In genomic region chr7:97331726-97332666, GRCm38 (mm10) we compare ENCODE assay signal across 8 mouse cellular contexts. TPM values are rescaled to one million over a fixed set of nuclear protein-coding genes. Genes with fewer than 3 reads are reported as not detected.
DNase-seq lines count a peak whose midpoint lies in the region; ATAC-seq and TF ChIP-seq lines count a peak whose summit lies in the region.

Usp35 (minus strand) TSS chr7:97332020.
Kctd21 (plus strand) TSS chr7:97332327.

- peak within 1 kb of the TSS; percentile 57 for H3K9ac ChIP-seq in ES-Bruce4 (ENCODE audit: low read depth, poor library complexity, severe bottlenecking)
- peak within 1 kb of the TSS; percentile 79 for H3K9ac ChIP-seq in forebrain, embryonic 13.5 days
- H3K9ac ChIP-seq in liver, postnatal 0 days (replicated peaks): peak within 1 kb of the TSS; percentile 70
- H3K9ac ChIP-seq in neural tube, embryonic 14.5 days (replicated peaks; ENCODE audit: low read depth, low read length): peak within 1 kb of the TSS; percentile 71

- peak; percentile 95 to 96 for DNase-seq in heart, postnatal 10 days
- peak; percentile 59 for DNase-seq in large intestine, adult 2 months (ENCODE audit: low read depth, low spot score)
- DNase-seq in liver, postnatal 0 days: peak; percentile 94
- DNase-seq in testis, postnatal 10 days (ENCODE audit: low spot score): peak; percentile 96

- peaks cover 5% of the 10 kb centered on the region for H3K4me1 ChIP-seq in ES-Bruce4 (ENCODE audit: control insufficient read depth, insufficient read depth, low read length)
- peaks cover 26% of the 10 kb centered on the region for H3K4me1 ChIP-seq in forebrain, embryonic 13.5 days
- peaks cover 15% of the 10 kb centered on the region for H3K4me1 ChIP-seq in liver, postnatal 0 days (ENCODE audit: insufficient read depth)
- H3K4me1 ChIP-seq in neural tube, embryonic 14.5 days (ENCODE audit: control insufficient read depth, insufficient read depth, low read length): peaks cover 13% of the 10 kb centered on the region; the same call in 1 of the 2 replicates

- no peaks in the 10 kb centered on the region for H3K27me3 ChIP-seq in ES-Bruce4 (ENCODE audit: control insufficient read depth, insufficient read depth, low read length, poor library complexity, severe bottlenecking)
- peaks cover 6% of the 10 kb centered on the region; the same call in 1 of the 2 replicates for H3K27me3 ChIP-seq in forebrain, embryonic 13.5 days
- peaks cover 6% of the 10 kb centered on the region; the same call in 1 of the 2 replicates for H3K27me3 ChIP-seq in liver, postnatal 0 days (ENCODE audit: insufficient read depth, low read length)
- H3K27me3 ChIP-seq in neural tube, embryonic 14.5 days (ENCODE audit: control insufficient read depth, insufficient read depth, low read length): no peaks in the 10 kb centered on the region

- peak; percentile 85 for ATAC-seq in cerebellum, adult (ENCODE audit: insufficient number of reproducible peaks, low FRiP score, low TSS enrichment)
- ATAC-seq in forebrain, embryonic 13.5 days: peak; percentile 99
- peak; percentile 100 for ATAC-seq in liver, postnatal 0 days
- peak; percentile 99 for ATAC-seq in neural tube, embryonic 14.5 days (ENCODE audit: low read depth)

- H3K4me3 ChIP-seq in ES-Bruce4 (ENCODE audit: low read depth, low read length): peak within 1 kb of the TSS; percentile 99
- H3K4me3 ChIP-seq in forebrain, embryonic 13.5 days: peak within 1 kb of the TSS; percentile 80
- peak within 1 kb of the TSS; percentile 80 for H3K4me3 ChIP-seq in liver, postnatal 0 days (ENCODE audit: low read depth, low read length)
- peak within 1 kb of the TSS; percentile 76 for H3K4me3 ChIP-seq in neural tube, embryonic 14.5 days (ENCODE audit: low read depth, low read length)

- H3K4me2 ChIP-seq in forebrain, embryonic 13.5 days: peak within 1 kb of the TSS; percentile 78
- peak within 1 kb of the TSS; percentile 82 for H3K4me2 ChIP-seq in liver, postnatal 0 days (ENCODE audit: low read depth, low read length)
- H3K4me2 ChIP-seq in neural tube, embryonic 14.5 days (ENCODE audit: low read depth, low read length): peak within 1 kb of the TSS; percentile 58

- no peak within 1 kb of the TSS for H3K27ac ChIP-seq in ES-Bruce4 (ENCODE audit: insufficient read depth, low read length)
- H3K27ac ChIP-seq in forebrain, embryonic 13.5 days: peak within 1 kb of the TSS; percentile 48; the same call in 1 of the 2 replicates
- no peak within 1 kb of the TSS for H3K27ac ChIP-seq in liver, postnatal 0 days (ENCODE audit: low read depth)
- no peak within 1 kb of the TSS for H3K27ac ChIP-seq in neural tube, embryonic 14.5 days (ENCODE audit: low read depth, low read length)

- intact Hi-C loops in heart, postnatal 10 days (cut with DNase I): loop anchor here (2.0 kb wide), 1 partner anchor 39 kb away; the partner anchor contains the start of gene Alg8

- no peaks in the 10 kb centered on the region for H3K36me3 ChIP-seq in ES-Bruce4 (ENCODE audit: control insufficient read depth, insufficient read depth, low read length, poor library complexity, severe bottlenecking)
- no peaks in the 10 kb centered on the region for H3K36me3 ChIP-seq in forebrain, embryonic 13.5 days (ENCODE audit: poor library complexity, severe bottlenecking)
- no peaks in the 10 kb centered on the region for H3K36me3 ChIP-seq in liver, postnatal 0 days (replicated peaks; ENCODE audit: insufficient read depth, low read length)
- H3K36me3 ChIP-seq in neural tube, embryonic 14.5 days (ENCODE audit: control insufficient read depth, insufficient read depth, low read length): no peaks in the 10 kb centered on the region

- TF ChIP-seq CTCF in ES-Bruce4 (IDR thresholded peaks at IDR 0.05; ENCODE audit: low read depth, low read length): no peak
- TF ChIP-seq CTCF in liver, postnatal 0 days (IDR thresholded peaks at IDR 0.05; ENCODE audit: low read depth): peak; percentile 49

- peak; percentile 21 for TF ChIP-seq POLR2A in ES-Bruce4 (IDR thresholded peaks at IDR 0.05; ENCODE audit: insufficient read depth, low read length)

- TF ChIP-seq EP300 in ES-Bruce4 (IDR thresholded peaks at IDR 0.05; ENCODE audit: insufficient read depth, low read depth, low read length): no peak
- no peak for TF ChIP-seq EP300 in liver, postnatal 0 days (IDR thresholded peaks at IDR 0.05; ENCODE audit: low read depth)

- WGBS in forebrain, embryonic 13.5 days: 1% methylated on average over 66 of the region's 68 CpGs
- WGBS in large intestine, adult 2 months: 1% methylated on average over 68 of the region's 68 CpGs
- 2% methylated on average over 61 of the region's 68 CpGs for WGBS in liver, postnatal 0 days (ENCODE audit: insufficient replicate concordance)
- under 1% methylated on average over 67 of the region's 68 CpGs for WGBS in neural tube, embryonic 14.5 days

- H3K9me3 ChIP-seq in ES-Bruce4 (replicated peaks; ENCODE audit: control insufficient read depth, insufficient read depth, low read length, poor library complexity, severe bottlenecking): no peaks in the 10 kb centered on the region
- no peaks in the 10 kb centered on the region for H3K9me3 ChIP-seq in forebrain, embryonic 13.5 days (replicated peaks)
- no peaks in the 10 kb centered on the region for H3K9me3 ChIP-seq in liver, postnatal 0 days (ENCODE audit: low read length)
- no peaks in the 10 kb centered on the region for H3K9me3 ChIP-seq in neural tube, embryonic 14.5 days (ENCODE audit: control insufficient read depth, low read length)

RNA-seq across cellular contexts. Expression of gene Usp35, which starts in this region (rescaled TPM):
- 9.1 and 9.6 TPM in 2 replicates for polyA plus RNA-seq in ES-Bruce4 (2011; ENCODE audit: insufficient read depth, insufficient read length, low read depth, missing spikeins)
- polyA plus RNA-seq in forebrain, embryonic 13.5 days (2015; fragmentation: Nextera tagmentation; extraction: Ambion mirVana): 2.9 TPM in 2 replicates
- 1 to 10 TPM; 1.5 to 1.7 TPM for total RNA-seq in heart, postnatal 10 days (2021)
- 2.7 and 5.1 TPM in 2 replicates for polyA plus RNA-seq in large intestine, adult 2 months (2012; rRNA removed)
- 0.14 and 0.18 TPM in 2 replicates for polyA plus RNA-seq in liver, postnatal 0 days (2015; fragmentation: Nextera tagmentation; extraction: Ambion mirVana)
- polyA plus RNA-seq in neural tube, embryonic 14.5 days (2014; fragmentation: Nextera tagmentation; extraction: Ambion mirVana): 4.6 and 5.1 TPM in 2 replicates

RNA-seq across cellular contexts. Expression of gene Kctd21, which starts in this region (rescaled TPM):
- 3.0 and 3.2 TPM in 2 replicates for polyA plus RNA-seq in ES-Bruce4 (2011; ENCODE audit: insufficient read depth, insufficient read length, low read depth, missing spikeins)
- 5.3 and 6.1 TPM in 2 replicates for polyA plus RNA-seq in forebrain, embryonic 13.5 days (2015; fragmentation: Nextera tagmentation; extraction: Ambion mirVana)
- total RNA-seq in heart, postnatal 10 days (2021): 1 to 10 TPM; 1.4 to 2.7 TPM
- 3.7 and 7.0 TPM in 2 replicates for polyA plus RNA-seq in large intestine, adult 2 months (2012; rRNA removed)
- 1.1 and 1.2 TPM in 2 replicates for polyA plus RNA-seq in liver, postnatal 0 days (2015; fragmentation: Nextera tagmentation; extraction: Ambion mirVana)
- 7.5 and 9.8 TPM in 2 replicates for polyA plus RNA-seq in neural tube, embryonic 14.5 days (2014; fragmentation: Nextera tagmentation; extraction: Ambion mirVana)
